9 mouse cellular contexts compared by ENCODE assay signal in genomic region chr14:55497449-55497821, GRCm38 (mm10). TPM values are rescaled to one million over a fixed set of nuclear protein-coding genes. Genes with fewer than 3 reads are reported as not detected.
DNase-seq lines count a peak whose midpoint lies in the region; ATAC-seq and TF ChIP-seq lines count a peak whose summit lies in the region.
"Had no signal": no experiment of that assay in that cellular context is flagged by ENCODE, and none has a peak within 500 bp of the region (broad histone marks: within the 10 kb centered on the region; RNA-seq: fewer than 3 reads in every experiment).

No protein-coding gene starts in this region.

- no peak overlapping the region for H3K27ac ChIP-seq in forebrain, postnatal 0 days (ENCODE audit: low read depth, low read length)
- H3K27ac ChIP-seq in hindbrain, embryonic 12.5 days: no peak overlapping the region
- H3K27ac ChIP-seq: macrophage had no signal

- no peaks in the 10 kb centered on the region for H3K9me3 ChIP-seq in forebrain, postnatal 0 days (ENCODE audit: low read length)
- no peaks in the 10 kb centered on the region for H3K9me3 ChIP-seq in hindbrain, embryonic 12.5 days (replicated peaks)

- TF ChIP-seq CTCF in forebrain, postnatal 0 days (IDR thresholded peaks at IDR 0.05; ENCODE audit: low read depth): peak; percentile 99

- H3K4me3 ChIP-seq in forebrain, postnatal 0 days (ENCODE audit: low read depth, low read length): no peak overlapping the region
- H3K4me3 ChIP-seq in hindbrain, embryonic 12.5 days: no peak overlapping the region

- peak; percentile 76 for ATAC-seq in forebrain, postnatal 0 days
- peak; percentile 67 for ATAC-seq in hindbrain, embryonic 12.5 days (ENCODE audit: low FRiP score)

- DNase-seq in Muller cell, postnatal 12 days (ENCODE audit: inconsistent ontology term): peak; percentile 71
- DNase-seq in cerebellum, adult 18-20 months: peak; percentile 84 to 90
- peak; percentile 87 for DNase-seq in forebrain, postnatal 0 days
- peak; percentile 86 to 98 for DNase-seq in layer of hippocampus, postnatal 25 days (ENCODE audit: extremely low spot score in 1 of 2, low spot score in 1 of 2)
- peak; percentile 88 for DNase-seq in lung, postnatal 25 days (ENCODE audit: low spot score)
- peak; percentile 89 for DNase-seq in retina, postnatal 1 day
- peak; percentile 72 to 85 for DNase-seq in urinary bladder, adult 18-20 months (ENCODE audit: low spot score in 2 of 2)

- peaks cover 76% of the 10 kb centered on the region for H3K36me3 ChIP-seq in forebrain, postnatal 0 days (ENCODE audit: insufficient read depth)
- H3K36me3 ChIP-seq in hindbrain, embryonic 12.5 days: peaks cover 57% of the 10 kb centered on the region

- 0 out of 2 replicates have a peak overlapping the region, but pooled peaks have one; percentile 22 for H3K9ac ChIP-seq in forebrain, postnatal 0 days
- no peak overlapping the region for H3K9ac ChIP-seq in hindbrain, embryonic 12.5 days

- H3K27me3 ChIP-seq in forebrain, postnatal 0 days (ENCODE audit: insufficient read depth, low read length): no peaks in the 10 kb centered on the region
- no peaks in the 10 kb centered on the region for H3K27me3 ChIP-seq in hindbrain, embryonic 12.5 days

- H3K4me2 ChIP-seq in forebrain, postnatal 0 days (ENCODE audit: low read depth): no peak overlapping the region
- no peak overlapping the region for H3K4me2 ChIP-seq in hindbrain, embryonic 12.5 days (replicated peaks)

- H3K4me1 ChIP-seq in forebrain, postnatal 0 days (ENCODE audit: insufficient read depth): no peaks in the 10 kb centered on the region
- H3K4me1 ChIP-seq in hindbrain, embryonic 12.5 days: peaks cover 7% of the 10 kb centered on the region

- WGBS in forebrain, postnatal 0 days: 37% methylated on average over 6 of the region's 6 CpGs
- WGBS in hindbrain, embryonic 12.5 days: 25% methylated on average over 6 of the region's 6 CpGs

RNA-seq across cellular contexts. Expression of gene Carmil3, which starts 7.0 kb away (rescaled TPM):
- 91.4 and 129 TPM in 2 replicates for total RNA-seq in forebrain, postnatal 0 days (2014; rRNA removed)
- polyA plus RNA-seq in forebrain, postnatal 0 days (2015; fragmentation: Nextera tagmentation; extraction: Ambion mirVana): 13.2 and 19.5 TPM in 2 replicates
- polyA plus RNA-seq in hindbrain, embryonic 12.5 days (2016; fragmentation: Nextera tagmentation; extraction: Ambion mirVana): 17.0 and 18.0 TPM in 2 replicates
- total RNA-seq in layer of hippocampus, postnatal 25 days (2021): 10 to 100 TPM; 47.0 to 66.6 TPM

RNA-seq across cellular contexts. Expression of gene Cpne6, which starts 12.8 kb away (rescaled TPM):
- total RNA-seq in forebrain, postnatal 0 days (2014; rRNA removed): 32.5 and 39.6 TPM in 2 replicates
- polyA plus RNA-seq in forebrain, postnatal 0 days (2015; fragmentation: Nextera tagmentation; extraction: Ambion mirVana): 48.7 and 49.9 TPM in 2 replicates
- polyA plus RNA-seq in hindbrain, embryonic 12.5 days (2016; fragmentation: Nextera tagmentation; extraction: Ambion mirVana): 0.83 and 1.4 TPM in 2 replicates
- 100 to 1,000 TPM; 664 to 669 TPM for total RNA-seq in layer of hippocampus, postnatal 25 days (2021)
- polyA plus RNA-seq: macrophage had no signal

RNA-seq across cellular contexts. Expression of gene Dhrs4, which starts 18.9 kb away (rescaled TPM):
- total RNA-seq in forebrain, postnatal 0 days (2014; rRNA removed): 11.9 and 14.8 TPM in 2 replicates
- polyA plus RNA-seq in forebrain, postnatal 0 days (2015; fragmentation: Nextera tagmentation; extraction: Ambion mirVana): 20.9 and 22.2 TPM in 2 replicates
- polyA plus RNA-seq in hindbrain, embryonic 12.5 days (2016; fragmentation: Nextera tagmentation; extraction: Ambion mirVana): 42.7 and 44.5 TPM in 2 replicates
- total RNA-seq in layer of hippocampus, postnatal 25 days (2021): 10 to 100 TPM; 20.7 to 22.1 TPM

RNA-seq across cellular contexts. Expression of gene Nrl, which starts 27.3 kb away (rescaled TPM):
- total RNA-seq in forebrain, postnatal 0 days (2014; rRNA removed): 2.0 and 2.7 TPM in 2 replicates
- polyA plus RNA-seq in forebrain, postnatal 0 days (2015; fragmentation: Nextera tagmentation; extraction: Ambion mirVana): 0.21 TPM in 1 of 2 replicates, not detected in the other
- not detected in 2 replicates for polyA plus RNA-seq in hindbrain, embryonic 12.5 days (2016; fragmentation: Nextera tagmentation; extraction: Ambion mirVana)
- 1 to 10 TPM; 2.1 to 2.2 TPM for total RNA-seq in layer of hippocampus, postnatal 25 days (2021)
- polyA plus RNA-seq: macrophage had no signal

RNA-seq across cellular contexts. Expression of gene Pck2, which starts 42.6 kb away (rescaled TPM):
- total RNA-seq in forebrain, postnatal 0 days (2014; rRNA removed): 23.6 and 24.5 TPM in 2 replicates
- 9.8 and 12.5 TPM in 2 replicates for polyA plus RNA-seq in forebrain, postnatal 0 days (2015; fragmentation: Nextera tagmentation; extraction: Ambion mirVana)
- polyA plus RNA-seq in hindbrain, embryonic 12.5 days (2016; fragmentation: Nextera tagmentation; extraction: Ambion mirVana): 22.3 and 23.6 TPM in 2 replicates
- total RNA-seq in layer of hippocampus, postnatal 25 days (2021): 10 to 100 TPM; 37.2 to 37.8 TPM

Comparison
In these comparisons a context has a peak if more than half of its experiments do, and no peak if none do; other contexts are left out.
1. RNA of gene Cpne6, which starts 12.8 kb away (total RNA-seq): 664 to 669 TPM in layer of hippocampus, postnatal 25 days; 32.5 to 39.6 TPM in forebrain, postnatal 0 days; every median in the first group is over 10 times any median in the second.
2. Peak in every context shown above with its lines, with median percentiles within 50 percentile points of each other: DNase-seq.